Mouse (Mus musculus) lung, postnatal 25 days (tissue): ENCODE results near the gene Pcf11.

Source experiments
- DNase-seq: peaks from one replicate; pipeline ENCODE4 v3.0.0; 2022; ENCODE audit warnings: low spot score

The Pcf11 gene

DNA sequence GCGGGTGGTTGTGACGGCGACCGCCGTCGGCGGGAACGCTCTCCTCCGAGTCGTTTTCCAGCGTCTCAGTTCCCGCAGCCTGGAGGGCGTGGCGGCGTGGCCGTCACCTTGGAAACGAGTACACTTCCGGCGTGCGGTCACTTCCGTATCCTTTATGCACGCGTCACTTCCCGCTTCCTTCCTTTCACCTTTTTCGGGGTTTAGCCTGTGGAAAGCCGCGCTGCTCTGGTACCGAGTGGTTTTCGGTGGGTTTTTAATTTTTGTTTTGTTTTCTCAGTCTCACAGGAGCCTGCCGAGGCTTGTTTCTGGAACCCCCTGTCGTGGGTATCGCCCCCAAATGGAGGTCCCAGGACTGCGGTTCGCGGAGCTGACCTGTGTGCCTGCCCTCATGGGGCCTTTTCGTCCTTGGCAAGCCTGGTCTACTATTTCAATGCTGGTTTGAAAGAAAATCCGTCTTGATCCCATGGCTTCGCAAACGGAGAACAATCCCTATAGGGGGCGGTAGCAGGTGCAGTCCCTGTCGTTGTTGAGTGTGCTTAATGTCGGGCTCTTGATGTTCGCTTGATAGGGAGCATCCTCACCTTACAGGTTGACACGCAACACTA lies 32.6 kb downstream of the Pcf11 start, which contains the start of gene Ankrd42:
Gene Ankrd42, minus strand, starts transcription at position 122 of the 605 bp plus-strand sequence.
- peak; percentile 93 for DNase-seq

DNA sequence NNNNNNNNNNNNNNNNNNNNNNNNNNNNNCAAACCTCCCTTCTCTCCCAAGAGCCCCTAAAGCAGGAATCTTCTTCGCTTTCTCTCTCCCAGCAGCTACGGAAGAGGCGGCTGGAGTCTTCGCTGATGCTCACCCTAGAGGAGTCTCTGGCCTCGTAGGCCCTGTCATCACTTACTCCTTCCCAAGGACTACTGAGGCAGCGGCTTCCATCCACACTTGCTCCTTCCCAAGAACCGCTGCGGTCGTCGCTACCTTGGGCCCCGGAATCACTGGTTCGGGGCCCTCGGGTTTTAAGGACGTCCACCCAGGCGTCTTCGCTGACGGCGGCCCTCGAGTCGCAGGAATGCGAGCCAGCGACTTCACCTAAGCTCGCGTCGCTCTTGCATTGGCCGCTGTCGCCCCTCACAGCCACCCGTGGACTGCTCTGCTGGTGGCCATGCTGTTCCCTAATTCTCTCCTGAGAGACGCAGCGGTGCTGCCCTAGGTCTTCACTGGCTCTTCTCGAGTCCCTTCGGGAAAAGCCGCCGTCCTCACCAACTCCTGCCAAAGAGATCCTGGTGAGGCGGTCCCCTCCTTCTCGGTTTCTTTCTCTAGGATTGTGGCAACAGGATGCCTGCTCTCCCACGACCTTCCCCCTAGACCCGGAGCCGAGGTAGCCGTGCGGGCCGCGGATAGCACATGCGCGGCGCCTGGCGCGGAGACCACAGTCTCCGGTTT lies 33.3 kb downstream of the Pcf11 start:
- no peak for DNase-seq

DNA sequence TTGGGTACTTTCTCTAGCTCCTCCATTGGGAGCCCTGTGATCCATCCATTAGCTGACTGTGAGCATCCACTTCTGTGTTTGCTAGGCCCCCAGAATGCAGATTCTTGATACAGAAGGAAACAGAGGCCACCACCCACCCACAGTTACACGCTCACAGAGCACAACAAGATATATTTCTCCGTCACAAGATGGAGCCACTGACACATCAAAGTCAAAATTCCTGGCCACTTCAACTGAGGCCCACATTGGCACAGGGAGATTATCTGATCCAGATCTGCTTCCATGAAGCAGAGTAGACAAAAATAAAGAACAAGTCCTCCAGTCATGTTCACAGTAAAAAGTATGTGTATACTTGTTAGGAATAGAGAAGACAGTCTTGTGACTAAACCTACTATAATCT lies 39.6 kb downstream of the Pcf11 start:
- DNase-seq = peak; percentile 8

DNA sequence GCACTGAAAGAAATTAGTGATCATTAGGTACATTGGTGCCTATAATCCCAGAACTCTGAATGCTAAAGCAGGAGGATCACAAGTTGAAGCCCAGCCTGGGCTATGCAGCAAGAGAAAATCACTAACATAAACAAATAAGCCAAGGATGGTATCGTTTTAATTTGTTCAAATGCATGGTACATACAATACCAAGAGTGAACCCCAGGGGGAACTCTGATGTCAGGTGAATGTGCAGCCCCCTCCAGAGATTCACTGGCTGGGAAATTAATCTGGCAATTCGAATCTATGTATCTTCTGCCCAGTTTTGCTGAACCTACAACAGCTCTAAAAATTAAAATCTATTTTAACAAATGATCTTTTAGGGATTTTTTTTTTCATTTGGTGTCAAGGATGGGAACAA lies 45.2 kb downstream of the Pcf11 start:
- no peak for DNase-seq

DNA sequence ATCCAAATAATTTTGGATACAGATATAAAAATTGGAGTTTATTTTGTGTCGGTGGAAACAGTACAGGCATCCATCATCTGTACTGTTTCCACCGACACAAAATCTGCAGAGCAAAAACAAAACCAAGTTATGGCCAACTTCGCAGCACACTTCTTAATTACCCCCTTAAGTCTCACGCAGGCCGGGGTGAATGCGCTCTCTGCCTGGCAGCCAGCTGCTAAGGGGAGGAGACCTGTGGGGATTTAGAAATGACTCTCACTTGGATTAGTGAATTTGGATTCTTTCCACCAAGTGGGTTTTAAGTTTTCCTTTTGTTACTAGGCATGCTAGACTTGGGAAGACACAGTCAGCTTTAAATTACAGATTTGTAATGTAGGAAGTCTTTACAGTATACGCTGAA lies 58.9 kb downstream of the Pcf11 start:
- no peak for DNase-seq

DNA sequence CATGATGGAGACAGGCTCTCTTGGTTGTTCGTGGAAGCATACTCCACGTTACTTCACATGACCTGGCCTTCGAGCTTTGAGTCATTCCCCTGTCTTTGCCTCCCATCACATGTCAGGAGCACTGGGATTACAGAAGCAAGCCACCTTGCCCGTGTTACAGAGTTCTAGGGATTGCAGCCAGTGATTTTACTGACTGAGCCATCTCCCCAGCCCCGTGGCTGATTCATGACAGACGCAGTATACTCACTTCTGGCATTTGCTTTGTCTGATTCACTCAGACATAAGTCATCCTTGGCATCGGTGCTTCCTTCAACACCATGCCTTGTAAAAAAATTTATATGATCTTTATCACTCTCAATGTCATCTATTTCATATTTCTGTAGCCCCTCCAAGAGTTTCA lies 64.8 kb downstream of the Pcf11 start:
- no peak for DNase-seq
